21 mouse cellular contexts compared by ENCODE assay signal in the genomic region with DNA sequence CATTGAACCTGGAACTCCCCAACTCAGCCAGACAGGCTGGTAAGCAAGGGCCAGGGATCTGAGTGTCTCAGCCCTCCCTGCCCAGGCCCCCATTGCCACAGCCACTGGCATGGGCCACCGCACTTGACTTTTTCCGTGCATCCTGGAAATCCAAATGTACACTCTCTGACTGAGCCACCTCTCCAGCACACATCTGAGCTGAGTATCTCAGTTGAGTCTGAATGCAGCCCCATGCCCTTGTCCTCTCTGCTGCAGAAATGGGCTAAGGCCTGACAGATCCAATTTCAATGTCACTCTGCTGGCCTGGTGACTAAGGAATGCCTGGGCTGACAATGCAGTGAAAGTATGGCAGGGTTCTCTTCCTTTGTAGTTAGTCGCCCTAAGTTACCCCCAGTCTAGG.
DNase-seq lines count a peak whose midpoint lies in the region; ATAC-seq and TF ChIP-seq lines count a peak whose summit lies in the region.
"Had no signal": no experiment of that assay in that cellular context is flagged by ENCODE, and none has a peak within 500 bp of the region (broad histone marks: within the 10 kb centered on the region; RNA-seq: fewer than 3 reads in every experiment).

No protein-coding gene starts in this region.

- WGBS in heart, embryonic 12.5 days, result 67% methylated on average over 3 of the region's 3 CpGs
- WGBS in heart, embryonic 11.5 days (ENCODE audit: insufficient replicate concordance), result 68% methylated on average over 3 of the region's 3 CpGs
- 87% methylated on average over 3 of the region's 3 CpGs for WGBS in intestine, postnatal 0 days

- TF ChIP-seq CTCF in intestine, postnatal 0 days (IDR thresholded peaks at IDR 0.05; ENCODE audit: low read depth), result no peak

- H3K27ac ChIP-seq in heart, embryonic 12.5 days (ENCODE audit: poor library complexity, severe bottlenecking), result peak overlapping the region; percentile 53; the same call in 1 of the 2 replicates
- H3K27ac ChIP-seq in heart, embryonic 11.5 days (ENCODE audit: low read depth, low read length), result no peak overlapping the region; the same call in 1 of the 2 replicates
- H3K27ac ChIP-seq in intestine, postnatal 0 days (ENCODE audit: low read depth, low read length), result no peak overlapping the region
- H3K27ac ChIP-seq: gastrocnemius, adult 2 months; heart, embryonic 15.5 days; hindbrain, embryonic 12.5 days; hindbrain, embryonic 15.5 days had no signal

- H3K4me2 ChIP-seq in heart, embryonic 12.5 days, result no peak overlapping the region
- no peak overlapping the region for H3K4me2 ChIP-seq in heart, embryonic 11.5 days
- H3K4me2 ChIP-seq in intestine, postnatal 0 days (replicated peaks; ENCODE audit: low read depth), result no peak overlapping the region
- H3K4me2 ChIP-seq: heart, embryonic 15.5 days; hindbrain, embryonic 12.5 days; hindbrain, embryonic 15.5 days had no signal

- no peak overlapping the region for H3K9ac ChIP-seq in heart, embryonic 12.5 days
- H3K9ac ChIP-seq in heart, embryonic 11.5 days (ENCODE audit: low read depth, low read length), result no peak overlapping the region
- H3K9ac ChIP-seq in intestine, postnatal 0 days (ENCODE audit: low read depth, low read length), result no peak overlapping the region
- H3K9ac ChIP-seq: forebrain, postnatal 0 days; heart, embryonic 15.5 days; hindbrain, embryonic 12.5 days; hindbrain, embryonic 15.5 days had no signal

- no peaks in the 10 kb centered on the region for H3K27me3 ChIP-seq in heart, embryonic 12.5 days (replicated peaks)
- no peaks in the 10 kb centered on the region for H3K27me3 ChIP-seq in heart, embryonic 11.5 days (ENCODE audit: control insufficient read depth, insufficient read depth, low read length)
- no peaks in the 10 kb centered on the region for H3K27me3 ChIP-seq in intestine, postnatal 0 days (replicated peaks; ENCODE audit: control insufficient read depth, insufficient read depth, low read length)
- H3K27me3 ChIP-seq: heart, embryonic 15.5 days; hindbrain, embryonic 12.5 days; hindbrain, embryonic 15.5 days had no signal

- ATAC-seq in heart, embryonic 12.5 days (ENCODE audit: insufficient number of reproducible peaks, low FRiP score), result no peak
- no peak for ATAC-seq in heart, embryonic 11.5 days (replicated peaks; ENCODE audit: insufficient number of reproducible peaks, low FRiP score, low TSS enrichment)
- no peak for ATAC-seq in intestine, postnatal 0 days
- ATAC-seq: activated CD4-positive, CD25-positive, alpha-beta regulatory T cell, adult 4 months; forebrain, embryonic 14.5 days; forebrain, postnatal 0 days had no signal

- H3K4me3 ChIP-seq in heart, embryonic 12.5 days, result no peak overlapping the region
- H3K4me3 ChIP-seq in heart, embryonic 11.5 days (ENCODE audit: low read depth, low read length), result no peak overlapping the region
- no peak overlapping the region for H3K4me3 ChIP-seq in intestine, postnatal 0 days (ENCODE audit: low read depth, low read length)
- H3K4me3 ChIP-seq: gastrocnemius, adult 2 months; heart, embryonic 15.5 days; hindbrain, embryonic 12.5 days; hindbrain, embryonic 15.5 days had no signal

- DNase-seq in adrenal gland, adult (ENCODE audit: inconsistent age in 2 of 2, low spot score in 1 of 2), result peak; percentile 42 to 79
- DNase-seq in adrenal gland, postnatal 4 days (ENCODE audit: low spot score in 2 of 2), result no peak
- peak; percentile 37 for DNase-seq in adrenal gland, adult 8-10 months
- DNase-seq in adrenal gland, postnatal 25 days, result peak; percentile 15
- DNase-seq in testis, postnatal 14 days (ENCODE audit: low spot score), result no peak
- DNase-seq: cerebellum, adult 11-12 months; forebrain, postnatal 0 days; gastrocnemius, adult 2 months; gastrocnemius, postnatal 14 days; heart, adult 18-20 months; heart, postnatal 10 days; kidney, adult 11 months; kidney, adult 8-10 months had no signal

- peaks cover 3% of the 10 kb centered on the region; the same call in 1 of the 2 replicates for H3K4me1 ChIP-seq in heart, embryonic 12.5 days (replicated peaks)
- no peaks in the 10 kb centered on the region; the same call in 1 of the 2 replicates for H3K4me1 ChIP-seq in heart, embryonic 11.5 days (ENCODE audit: control insufficient read depth, insufficient read depth, low read length)
- H3K4me1 ChIP-seq in intestine, postnatal 0 days (replicated peaks; ENCODE audit: control insufficient read depth, insufficient read depth, low read length), result no peaks in the 10 kb centered on the region
- H3K4me1 ChIP-seq: heart, embryonic 15.5 days; hindbrain, embryonic 15.5 days had no signal

- H3K36me3 ChIP-seq in heart, embryonic 12.5 days, result peaks cover 53% of the 10 kb centered on the region
- H3K36me3 ChIP-seq in heart, embryonic 11.5 days (ENCODE audit: control insufficient read depth, insufficient read depth, low read length), result peaks cover 19% of the 10 kb centered on the region
- peaks cover 31% of the 10 kb centered on the region for H3K36me3 ChIP-seq in intestine, postnatal 0 days (ENCODE audit: control insufficient read depth, insufficient read depth)
- H3K36me3 ChIP-seq: hindbrain, embryonic 12.5 days; hindbrain, embryonic 15.5 days had no signal

- no peaks in the 10 kb centered on the region for H3K9me3 ChIP-seq in heart, embryonic 12.5 days (replicated peaks)
- no peaks in the 10 kb centered on the region for H3K9me3 ChIP-seq in heart, embryonic 11.5 days (replicated peaks; ENCODE audit: control insufficient read depth, low read length)
- no peaks in the 10 kb centered on the region for H3K9me3 ChIP-seq in intestine, postnatal 0 days (ENCODE audit: control insufficient read depth)
- H3K9me3 ChIP-seq: heart, embryonic 15.5 days; hindbrain, embryonic 12.5 days; hindbrain, embryonic 15.5 days had no signal

Comparison
In these comparisons a context has a peak if more than half of its experiments do, and no peak if none do; other contexts are left out.
1. DNase-seq: peak in adrenal gland, adult (2 of 2), adrenal gland, adult 8-10 months (single experiment) and adrenal gland, postnatal 25 days (single experiment); none in adrenal gland, postnatal 4 days (0 of 2) and testis, postnatal 14 days (single experiment).